Mouse (Mus musculus) lung, postnatal 0 days (tissue): ENCODE data around the gene Gnao1. TPM values are rescaled to one million over a fixed set of nuclear protein-coding genes. Genes with fewer than 3 reads are reported as not detected.

Source experiments
- ATAC-seq: fragments of 200-750 bp; cut with Nextera tagmentation; 2 replicates; pipeline ENCODE4 v1.8.0; 2017; ENCODE audit warnings: moderate library complexity
- DNase-seq: peaks from one replicate; pipeline ENCODE4 v3.0.0-alpha.2; 2016; ENCODE audit warnings: low spot score
- H3K27ac ChIP-seq: fragments of 300-500 bp; sonication (generic); 2 replicates; pipeline ENCODE4 v1.5.1; 2014; ENCODE audit warnings: antibody characterized with exemption, mild to moderate bottlenecking, low read length, mixed read lengths
- H3K27me3 ChIP-seq: fragments of 300-500 bp; sonication (generic); replicated peaks from 2 replicates; pipeline ENCODE4 v1.6.1; 2014; ENCODE audit warnings: low read length, mixed read lengths; ENCODE audit not compliant: insufficient read depth
- H3K36me3 ChIP-seq: fragments of 300-500 bp; sonication (generic); 2 replicates; pipeline ENCODE4 v1.6.1; 2014; ENCODE audit warnings: low read length, mixed read lengths; ENCODE audit not compliant: insufficient read depth
- H3K4me1 ChIP-seq: fragments of 300-500 bp; sonication (generic); 2 replicates; pipeline ENCODE4 v1.6.1; 2014; ENCODE audit warnings: antibody characterized with exemption, low read depth, low read length, mixed read lengths; ENCODE audit not compliant: insufficient read depth
- H3K4me2 ChIP-seq: fragments of 300-500 bp; sonication (generic); replicated peaks from 2 replicates; pipeline ENCODE4 v1.6.1; 2014; ENCODE audit warnings: low read depth, mild to moderate bottlenecking, low read length, moderate library complexity, mixed read lengths
- H3K4me3 ChIP-seq: fragments of 300-500 bp; sonication (generic); 2 replicates; pipeline ENCODE4 v1.5.1; 2014; ENCODE audit warnings: low read depth, low read length
- H3K9ac ChIP-seq: fragments of 300-500 bp; sonication (generic); replicated peaks from 2 replicates; pipeline ENCODE4 v1.6.1; 2014; ENCODE audit warnings: low read depth, mild to moderate bottlenecking
- H3K9me3 ChIP-seq: fragments of 300-500 bp; sonication (generic); 2 replicates; pipeline ENCODE4 v1.6.1; 2016; ENCODE audit warnings: low read length, mixed read lengths
- CTCF ChIP-seq: IDR thresholded peaks from 2 replicates; pipeline ENCODE4 v1.5.1; 2016; ENCODE audit warnings: antibody characterized with exemption, mild to moderate bottlenecking
- EP300 ChIP-seq: IDR thresholded peaks from 2 replicates; pipeline ENCODE4 v1.6.1; 2016; ENCODE audit warnings: antibody characterized with exemption, mild to moderate bottlenecking, control low read depth
- WGBS: fragments of 180-500 bp; shearing (Covaris S2); extraction: QIAGEN DNeasy Blood & Tissue Kit; methylation state at CpG from one replicate; pipeline ENCODE4 v1.1.7; 2014; 5-methylcytosine and 5-hydroxymethylcytosine counted together
- polyA plus RNA-seq: library from polyadenylated mRNA; unstranded; fragments of >200 nt; fragmentation: Nextera tagmentation; extraction: Ambion mirVana; gene quantifications from 2 replicates; pipeline ENCODE4 v1.2.1, GENCODE M21; 2015

The Gnao1 gene
- polyA plus RNA-seq, 1 experiment from 2014 or later, result 5.9 TPM

GRCm38 (mm10) chr8:93940542-93941423 is 131.0 kb downstream of the Gnao1 start:
- TF ChIP-seq EP300, result peak; percentile 59; the same call in 1 of the 2 replicates
- no peak for TF ChIP-seq CTCF
- H3K9ac ChIP-seq, result no peak overlapping the region
- H3K4me1 ChIP-seq, result no peaks in the 10 kb centered on the region
- WGBS, result 58% methylated on average over 11 of the region's 11 CpGs
- no peak overlapping the region for H3K4me2 ChIP-seq
- H3K27ac ChIP-seq, result peak overlapping the region; percentile 47
- DNase-seq (peak; percentile 25), ATAC-seq (peak; percentile 55)
- H3K36me3 ChIP-seq, result no peaks in the 10 kb centered on the region
- no peak overlapping the region for H3K4me3 ChIP-seq
- H3K27me3 ChIP-seq, result no peaks in the 10 kb centered on the region
- H3K9me3 ChIP-seq, result no peaks in the 10 kb centered on the region

DNA sequence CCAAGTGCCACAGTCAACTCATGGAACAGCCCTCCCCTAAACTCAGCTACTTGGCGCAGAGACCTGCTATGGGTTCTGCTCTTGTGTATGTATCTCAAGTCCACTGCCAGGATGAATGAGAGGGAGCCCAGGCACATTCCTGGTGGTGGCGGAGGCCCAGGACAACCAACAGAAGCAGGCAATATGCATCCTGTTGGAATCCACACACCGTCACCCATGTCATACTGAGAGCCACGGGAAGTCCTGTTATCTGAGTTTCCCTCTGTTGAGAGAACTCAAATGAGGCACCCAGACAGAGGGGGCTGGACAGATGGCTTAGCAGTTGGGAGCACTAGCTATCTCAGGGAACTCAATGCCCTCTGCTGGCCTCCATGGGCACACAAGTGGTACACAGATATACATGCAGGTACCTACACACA is 131.9 kb downstream of the Gnao1 start:
- Histone ChIP-seq H3K9me3 (no peaks in the 10 kb centered on the region), H3K4me1 (no peaks in the 10 kb centered on the region), H3K27me3 (no peaks in the 10 kb centered on the region), H3K27ac (0 out of 2 replicates have a peak overlapping the region, but pooled peaks have one; percentile 47), H3K36me3 (no peaks in the 10 kb centered on the region), H3K4me2 (no peak overlapping the region), H3K4me3 (no peak overlapping the region), H3K9ac (no peak overlapping the region)
- ATAC-seq, result no peak; the same call in 1 of the 2 replicates
- DNase-seq, result no peak
- WGBS, result 47% methylated on average over 4 of the region's 4 CpGs
- TF ChIP-seq EP300, result no peak
- peak; percentile 19; the same call in 1 of the 2 replicates for TF ChIP-seq CTCF

GRCm38 (mm10) chr8:93945781-93946180 is 136.0 kb downstream of the Gnao1 start:
- TF ChIP-seq CTCF, result no peak
- no peak for TF ChIP-seq EP300
- Histone ChIP-seq H3K36me3 (no peaks in the 10 kb centered on the region), H3K9me3 (no peaks in the 10 kb centered on the region), H3K4me3 (no peak overlapping the region), H3K4me1 (no peaks in the 10 kb centered on the region), H3K9ac (no peak overlapping the region), H3K27ac (no peak overlapping the region), H3K27me3 (no peaks in the 10 kb centered on the region), H3K4me2 (no peak overlapping the region)
- WGBS, result 64% methylated on average over 4 of the region's 4 CpGs
- DNase-seq (no peak), ATAC-seq (no peak)

- Histone ChIP-seq H3K9me3 (no peaks in the 10 kb centered on the region), H3K27ac (no peak overlapping the region), H3K27me3 (no peaks in the 10 kb centered on the region), H3K36me3 (no peaks in the 10 kb centered on the region), H3K4me2 (no peak overlapping the region), H3K4me1 (no peaks in the 10 kb centered on the region), H3K4me3 (no peak overlapping the region), H3K9ac (no peak overlapping the region)
- no peak for DNase-seq
- WGBS, result 96% methylated on average over 1 of the region's 1 CpGs
- no peak for TF ChIP-seq CTCF
- no peak for TF ChIP-seq EP300
- peak; percentile 49; the same call in 1 of the 2 replicates for ATAC-seq
These were observed 136.6 kb downstream of the Gnao1 start for GRCm38 (mm10) chr8:93946397-93946796.

DNA sequence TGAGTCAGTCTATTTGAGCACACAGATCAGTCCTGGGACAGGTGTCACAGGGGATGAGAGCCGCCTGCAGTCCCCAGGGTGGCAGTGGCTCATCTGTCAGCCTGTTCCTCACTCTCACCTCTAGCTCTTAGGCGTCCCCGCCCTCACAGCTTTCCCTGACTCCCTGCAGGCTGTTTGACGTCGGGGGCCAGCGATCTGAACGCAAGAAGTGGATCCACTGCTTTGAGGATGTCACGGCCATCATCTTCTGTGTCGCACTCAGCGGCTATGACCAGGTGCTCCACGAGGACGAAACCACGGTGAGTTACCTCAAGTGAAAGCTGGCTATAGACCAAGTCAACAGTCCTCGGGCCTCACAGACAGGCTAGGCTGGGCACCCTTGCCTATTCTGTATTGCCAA is 140.4 kb downstream of the Gnao1 start:
- H3K4me1 ChIP-seq, result no peaks in the 10 kb centered on the region
- H3K27ac ChIP-seq, result no peak overlapping the region
- H3K4me2 ChIP-seq, result no peak overlapping the region
- no peak overlapping the region for H3K9ac ChIP-seq
- no peaks in the 10 kb centered on the region for H3K9me3 ChIP-seq
- DNase-seq, result no peak
- ATAC-seq, result no peak
- 62% methylated on average over 14 of the region's 14 CpGs for WGBS
- H3K4me3 ChIP-seq, result no peak overlapping the region
- H3K27me3 ChIP-seq, result no peaks in the 10 kb centered on the region
- TF ChIP-seq EP300 (no peak), CTCF (no peak)
- H3K36me3 ChIP-seq, result no peaks in the 10 kb centered on the region

DNA sequence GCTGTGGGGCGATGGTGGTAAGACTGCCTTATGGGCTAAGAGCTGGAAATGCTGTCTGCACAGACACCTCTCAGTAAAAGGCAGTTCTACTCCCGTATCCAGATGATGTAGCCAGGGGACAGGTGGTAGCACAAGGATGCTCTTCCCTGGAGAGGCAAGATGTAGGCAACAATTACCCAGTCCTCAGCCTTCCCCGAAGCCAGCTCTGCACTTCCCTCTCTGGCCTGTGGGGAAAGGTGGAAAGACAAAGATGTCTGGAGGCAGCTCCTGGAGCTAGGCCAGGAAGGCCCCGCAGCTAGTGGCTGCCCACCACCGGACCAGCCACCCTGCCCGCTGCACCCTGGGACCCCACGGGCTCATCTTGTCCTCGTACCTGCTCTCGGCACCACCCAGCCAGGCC is 142.7 kb downstream of the Gnao1 start:
- no peak overlapping the region for H3K4me2 ChIP-seq
- TF ChIP-seq EP300 (no peak), CTCF (no peak)
- no peaks in the 10 kb centered on the region for H3K9me3 ChIP-seq
- 84% methylated on average over 9 of the region's 9 CpGs for WGBS
- no peaks in the 10 kb centered on the region for H3K36me3 ChIP-seq
- no peak overlapping the region for H3K9ac ChIP-seq
- no peak for ATAC-seq
- no peak overlapping the region for H3K4me3 ChIP-seq
- no peak overlapping the region for H3K27ac ChIP-seq
- DNase-seq, result no peak
- no peaks in the 10 kb centered on the region for H3K27me3 ChIP-seq
- no peaks in the 10 kb centered on the region for H3K4me1 ChIP-seq
